24 mouse cellular contexts compared by ENCODE assay signal in genomic region chr1:139858548-139858947, GRCm38 (mm10). TPM values are rescaled to one million over a fixed set of nuclear protein-coding genes. Genes with fewer than 3 reads are reported as not detected.
"Had no signal": no experiment of that assay in that cellular context is flagged by ENCODE, and none has a peak within 500 bp of the region (broad histone marks: within the 10 kb centered on the region; RNA-seq: fewer than 3 reads in every experiment).

TSS of gene Cfhr2 (minus strand) at chr1:139858702.

- ATAC-seq: lung, postnatal 0 days; midbrain, embryonic 13.5 days; midbrain, embryonic 15.5 days had no signal

- H3K27me3 ChIP-seq: lung, embryonic 15.5 days; megakaryocyte, embryonic 14.5 days; midbrain, embryonic 13.5 days; midbrain, embryonic 15.5 days; neural tube, embryonic 12.5 days; stomach, embryonic 15.5 days had no signal

- H3K4me1 ChIP-seq: lung, embryonic 15.5 days; megakaryocyte, embryonic 14.5 days; midbrain, embryonic 13.5 days; midbrain, embryonic 15.5 days; neural tube, embryonic 12.5 days; stomach, embryonic 15.5 days had no signal

- DNase-seq: lung, adult 2 months; lung, postnatal 14 days; lung, postnatal 36 days; right cerebral cortex, postnatal 14 days; thymus, adult 2 months; thymus, postnatal 25 days; thymus, postnatal 4 days had no signal

- H3K4me2 ChIP-seq: lung, embryonic 15.5 days; midbrain, embryonic 11.5 days; midbrain, embryonic 13.5 days; midbrain, embryonic 15.5 days; neural tube, embryonic 12.5 days; stomach, embryonic 15.5 days had no signal

- H3K27ac ChIP-seq: lung, embryonic 15.5 days; macrophage; midbrain, embryonic 13.5 days; midbrain, embryonic 15.5 days; neural tube, embryonic 12.5 days; stomach, embryonic 15.5 days; stomach, postnatal 0 days had no signal

- H3K4me3 ChIP-seq: lung, embryonic 15.5 days; megakaryocyte, embryonic 14.5 days; midbrain, embryonic 13.5 days; midbrain, embryonic 15.5 days; neural tube, embryonic 12.5 days; stomach, embryonic 15.5 days had no signal

- H3K9me3 ChIP-seq: lung, embryonic 15.5 days; megakaryocyte, embryonic 14.5 days; midbrain, embryonic 13.5 days; midbrain, embryonic 15.5 days; neural tube, embryonic 12.5 days; stomach, embryonic 15.5 days had no signal

- H3K9ac ChIP-seq: lung, embryonic 15.5 days; midbrain, embryonic 13.5 days; midbrain, embryonic 15.5 days; neural tube, embryonic 12.5 days; stomach, embryonic 15.5 days had no signal

- H3K36me3 ChIP-seq: lung, embryonic 15.5 days; midbrain, embryonic 13.5 days; midbrain, embryonic 15.5 days; neural tube, embryonic 12.5 days; stomach, embryonic 15.5 days had no signal

RNA-seq across cellular contexts. Expression of gene Cfhr2, which starts in this region (rescaled TPM):
- total RNA-seq: megakaryocyte progenitor cell, adult 5-6 weeks; midbrain, postnatal 0 days; monocyte, adult 5-6 weeks; neutrophil, adult 5-6 weeks had no signal
- polyA plus RNA-seq: lung, embryonic 15.5 days; lung, postnatal 0 days; macrophage; midbrain, embryonic 11.5 days; midbrain, embryonic 13.5 days; midbrain, embryonic 15.5 days; midbrain, postnatal 0 days; neural tube, embryonic 12.5 days; neural tube, embryonic 14.5 days; spleen, adult 2 months; testis, adult 2 months; thymus, adult 2 months had no signal
